Mouse (Mus musculus) frontal cortex, postnatal 10 days (tissue): ENCODE measurements around the gene Rhbdl3.
A peak's percentile ranks its signal among the peaks of the same experiment; 100 is the strongest.
"Not testable (repeated sequence)": the region's sequence is repeated elsewhere in the genome, so short reads cannot be mapped to it uniquely, and the experiment has no call there.

Source experiments
- DNase-seq, 2 experiments: peaks; one replicate each; pipeline ENCODE4 v3.0.0; 2022; ENCODE audit warnings: low spot score in 2 of 2, mixed read lengths in 1 of 2

Gene Rhbdl3

GRCm38 (mm10) chr11:80312565-80312964 is 11.9 kb downstream of the Rhbdl3 start:
- DNase-seq = no peak

GRCm38 (mm10) chr11:80313462-80313861 is 12.8 kb downstream of the Rhbdl3 start:
- DNase-seq = no peak

GRCm38 (mm10) chr11:80313944-80314343 is 13.2 kb downstream of the Rhbdl3 start:
- DNase-seq = no peak

GRCm38 (mm10) chr11:80315743-80316639 is 15.3 kb downstream of the Rhbdl3 start:
- DNase-seq = no peak

- DNase-seq = no peak
These were observed 22.5 kb downstream of the Rhbdl3 start for GRCm38 (mm10) chr11:80323255-80323654.

- DNase-seq = no peak
These were observed 23.9 kb downstream of the Rhbdl3 start for GRCm38 (mm10) chr11:80324636-80325035.

- DNase-seq = no peak
These were observed 32.1 kb downstream of the Rhbdl3 start for GRCm38 (mm10) chr11:80332709-80333400.

- no peak for DNase-seq
These were observed 35.1 kb downstream of the Rhbdl3 start for GRCm38 (mm10) chr11:80335609-80336350.

- DNase-seq = no peak
These were observed 35.6 kb downstream of the Rhbdl3 start for GRCm38 (mm10) chr11:80336351-80336730.

- DNase-seq = no peak
These were observed 41.8 kb downstream of the Rhbdl3 start for GRCm38 (mm10) chr11:80342482-80342881.

GRCm38 (mm10) chr11:80351832-80352430 is 51.2 kb downstream of the Rhbdl3 start:
- DNase-seq = peak in 1 of 2 experiments; percentile 79

- no peak for DNase-seq
These were observed 54.1 kb downstream of the Rhbdl3 start for GRCm38 (mm10) chr11:80354832-80355231.

- DNase-seq = no peak
These were observed 68.2 kb downstream of the Rhbdl3 start for GRCm38 (mm10) chr11:80368949-80369348.

GRCm38 (mm10) chr11:80376651-80377050 is 75.9 kb downstream of the Rhbdl3 start:
- no peak for DNase-seq

GRCm38 (mm10) chr11:80377712-80378451 is 77.2 kb downstream of the Rhbdl3 start, which contains the start of gene 5730455P16Rik:
5730455P16Rik (minus strand) TSS chr11:80378034.
- DNase-seq = peak; percentile 66 to 83

- not testable (repeated sequence) for DNase-seq
These were observed 77.8 kb downstream of the Rhbdl3 start for GRCm38 (mm10) chr11:80378452-80379068.

GRCm38 (mm10) chr11:80379184-80379583 is 78.5 kb downstream of the Rhbdl3 start:
- not testable (repeated sequence) for DNase-seq

- DNase-seq = peak in 1 of 2 experiments; percentile 23
These were observed 81.9 kb downstream of the Rhbdl3 start for GRCm38 (mm10) chr11:80382626-80383018.

- peak; percentile 94 to 98 for DNase-seq
These were observed 82.4 kb downstream of the Rhbdl3 start, which contains the start of gene Zfp207 for GRCm38 (mm10) chr11:80383019-80383625. Zfp207 (plus strand) TSS chr11:80383279.

GRCm38 (mm10) chr11:80383626-80384046 is 82.9 kb downstream of the Rhbdl3 start:
- no peak for DNase-seq
